Mouse (Mus musculus) liver, embryonic 14.5 days (tissue): ENCODE measurements around the gene Fam219a.

Source experiments
- CTCF ChIP-seq: IDR thresholded peaks from 2 replicates; pipeline ENCODE4 v1.5.1; 2016; ENCODE audit warnings: antibody characterized with exemption, low read depth, control low read depth
- EP300 ChIP-seq: IDR thresholded peaks from 2 replicates; pipeline ENCODE4 v1.6.1; 2016; ENCODE audit warnings: antibody characterized with exemption, low read depth

- TF ChIP-seq CTCF (no peak), EP300 (no peak)
These were observed 45.5 kb downstream of the Fam219a start for GRCm38 (mm10) chr4:41523839-41524238.
